Mouse (Mus musculus) adrenal gland, adult 10 weeks (tissue): Measurements from ENCODE around the gene Drd5. TPM values are rescaled to one million over a fixed set of nuclear protein-coding genes. Genes with fewer than 3 reads are reported as not detected.

Source experiments
- polyA plus RNA-seq: library from polyadenylated mRNA; stranded (reverse); fragments of 350-450 nt; fragmentation: Illumina TruSeq; extraction: RNeasy Lipid Tissue Mini Kit (QIAGEN cat#74804); gene quantifications from one replicate; pipeline ENCODE4 v1.2.3, GENCODE M21; 2014; ENCODE audit warnings: low read depth, low replicate concordance

Drd5 gene
- not detected for polyA plus RNA-seq

DNA sequence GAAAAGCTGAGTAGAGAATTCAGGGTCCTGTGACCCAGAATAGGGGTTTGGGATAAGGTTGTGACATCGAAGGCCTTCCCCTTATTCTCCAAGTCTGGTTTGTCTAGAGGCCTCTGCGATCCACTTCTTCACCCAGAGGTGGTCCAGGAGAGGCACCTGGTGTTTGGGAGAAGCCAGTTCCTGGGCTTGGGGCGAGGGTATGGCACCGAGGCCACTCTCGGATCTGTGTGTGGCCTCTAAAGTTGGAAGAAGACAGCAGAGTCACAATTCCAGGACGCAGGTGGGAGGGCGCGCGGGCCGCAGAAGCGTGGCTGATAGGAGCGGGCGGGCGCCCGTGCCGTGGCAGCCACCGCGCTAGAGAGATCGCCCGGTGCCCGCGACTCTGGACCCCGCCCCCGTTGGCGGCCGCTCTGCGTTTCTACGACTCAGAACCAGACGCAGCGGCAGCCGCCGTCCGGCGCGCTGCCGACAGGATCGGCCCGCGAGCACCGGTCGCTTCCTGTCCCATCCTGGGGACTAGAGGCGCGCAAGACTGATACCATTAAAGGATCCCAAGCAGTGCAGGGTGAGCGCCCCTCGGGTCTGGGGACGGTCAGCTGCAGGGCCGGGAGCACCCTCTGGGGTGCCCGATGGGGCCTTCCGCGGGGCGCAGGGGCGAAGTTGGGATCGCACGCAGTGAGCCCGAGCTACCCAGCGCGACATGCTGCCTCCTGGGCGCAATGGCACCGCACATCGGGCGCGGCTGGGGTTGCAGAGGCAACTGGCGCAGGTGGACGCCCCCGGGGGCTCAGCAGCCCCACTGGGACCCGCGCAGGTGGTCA is at the start of gene Drd5:
Drd5 (plus strand) TSS at position 402 of the 821 bp plus-strand sequence.

DNA sequence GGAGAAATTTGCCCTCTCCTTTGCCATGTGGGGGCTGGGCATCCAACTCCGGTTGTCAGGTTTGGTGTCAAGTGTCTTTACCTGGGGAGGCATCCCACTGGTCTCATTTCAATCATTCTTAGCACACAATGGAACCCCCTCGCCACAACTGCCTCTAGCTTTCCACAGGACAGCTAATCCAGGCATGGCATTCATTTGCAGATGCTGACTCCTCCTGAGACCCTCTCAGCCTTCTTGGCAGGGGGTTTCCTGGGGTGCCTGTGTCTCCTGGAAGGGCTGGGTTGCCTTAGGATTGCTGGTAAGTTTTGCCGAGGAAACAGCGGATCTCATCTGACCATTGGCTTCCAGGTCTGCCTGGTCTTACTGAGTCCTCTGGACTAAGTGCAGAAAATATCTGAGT is 43.4 kb upstream of the Drd5 start, which contains the start of gene Otop1:
Otop1 (plus strand) TSS at position 202 of the 400 bp plus-strand sequence.

Other genes starting within 250 kb of the Drd5 start
- 33.2 TPM for gene Nsg1, start 159.5 kb upstream of the Drd5 start, polyA plus RNA-seq
- 2.2 TPM for gene Zbtb49, start 98.9 kb upstream of the Drd5 start, polyA plus RNA-seq
- gene Lyar, start 98.9 kb upstream of the Drd5 start, polyA plus RNA-seq, result 34.2 TPM
- gene Tmem128, start 59.2 kb upstream of the Drd5 start, polyA plus RNA-seq, result 75.8 TPM
- gene Otop1, start 43.4 kb upstream of the Drd5 start, polyA plus RNA-seq, result 17.1 TPM
- gene Slc2a9, start 183.8 kb downstream of the Drd5 start, polyA plus RNA-seq, result 0.58 TPM
- 53.2 TPM for gene Wdr1, start 243.9 kb downstream of the Drd5 start, polyA plus RNA-seq